Mouse (Mus musculus) limb, embryonic 11.5 days (tissue): ENCODE results near the gene Pakap. TPM values are rescaled to one million over a fixed set of nuclear protein-coding genes. Genes with fewer than 3 reads are reported as not detected.

ENCODE experiments used
- ATAC-seq: fragments of 200-750 bp; cut with Nextera tagmentation; 2 replicates; pipeline ENCODE4 v1.8.0; 2017; ENCODE audit warnings: low read depth; ENCODE audit not compliant: insufficient number of reproducible peaks, low FRiP score, low TSS enrichment
- DNase-seq: peaks from one replicate; pipeline ENCODE4 v3.0.0-alpha.2; 2015; ENCODE audit warnings: low spot score
- H3K27ac ChIP-seq: fragments of 300-500 bp; sonication (generic); replicated peaks from 2 replicates; pipeline ENCODE4 v1.5.1; 2014; ENCODE audit warnings: low read depth, mild to moderate bottlenecking, low read length
- H3K27me3 ChIP-seq: fragments of 300-500 bp; sonication (generic); 2 replicates; pipeline ENCODE4 v1.6.1; 2014; ENCODE audit warnings: mild to moderate bottlenecking, low read length, mixed read lengths; ENCODE audit not compliant: control insufficient read depth, insufficient read depth
- H3K36me3 ChIP-seq: fragments of 300-500 bp; sonication (generic); 2 replicates; pipeline ENCODE4 v1.6.1; 2014; ENCODE audit warnings: mild to moderate bottlenecking, low read length, moderate library complexity, mixed read lengths; ENCODE audit not compliant: control insufficient read depth, insufficient read depth
- H3K4me1 ChIP-seq: fragments of 300-500 bp; sonication (generic); 2 replicates; pipeline ENCODE4 v1.6.1; 2014; ENCODE audit warnings: low read length, mixed read lengths; ENCODE audit not compliant: control insufficient read depth, insufficient read depth
- H3K4me2 ChIP-seq: fragments of 300-500 bp; sonication (generic); 2 replicates; pipeline ENCODE4 v1.6.1; 2014; ENCODE audit warnings: low read depth, mild to moderate bottlenecking, moderate library complexity; ENCODE audit not compliant: severe bottlenecking
- H3K4me3 ChIP-seq: fragments of 300-500 bp; sonication (generic); 2 replicates; pipeline ENCODE4 v1.5.1; 2014; ENCODE audit warnings: low read depth, low read length
- H3K9ac ChIP-seq: fragments of 300-500 bp; sonication (generic); 2 replicates; pipeline ENCODE4 v1.6.1; 2014; ENCODE audit warnings: mild to moderate bottlenecking, low read length
- H3K9me3 ChIP-seq: fragments of 300-500 bp; sonication (generic); 2 replicates; pipeline ENCODE4 v1.6.1; 2016; ENCODE audit warnings: low read length; ENCODE audit not compliant: control insufficient read depth
- WGBS: fragments of 180-500 bp; shearing (Covaris S2); extraction: QIAGEN DNeasy Blood & Tissue Kit; methylation state at CpG from one replicate; pipeline ENCODE4 v1.1.7; 2014; 5-methylcytosine and 5-hydroxymethylcytosine counted together
- polyA plus RNA-seq: library from polyadenylated mRNA; unstranded; fragments of >200 nt; fragmentation: Nextera tagmentation; extraction: Ambion mirVana; gene quantifications from 2 replicates; pipeline ENCODE4 v1.2.1, GENCODE M21; 2014

The Pakap gene
- polyA plus RNA-seq, 1 experiment from 2014 or later = 32.6 TPM

GRCm38 (mm10) chr4:57832318-57832717 is 264.3 kb downstream of the Pakap start:
- Histone ChIP-seq H3K9ac (no peak overlapping the region), H3K36me3 (no peaks in the 10 kb centered on the region), H3K27ac (0 out of 2 replicates have a peak overlapping the region, but pooled peaks have one; percentile 52), H3K27me3 (no peaks in the 10 kb centered on the region), H3K9me3 (no peaks in the 10 kb centered on the region), H3K4me1 (peaks cover 21% of the 10 kb centered on the region), H3K4me3 (no peak overlapping the region), H3K4me2 (no peak overlapping the region)
- ATAC-seq (no peak), DNase-seq (peak; percentile 46)
- 25% methylated on average over 7 of the region's 7 CpGs for WGBS

GRCm38 (mm10) chr4:57833060-57833459 is 265.1 kb downstream of the Pakap start:
- Histone ChIP-seq H3K36me3 (no peaks in the 10 kb centered on the region), H3K4me1 (peaks cover 21% of the 10 kb centered on the region), H3K4me3 (no peak overlapping the region), H3K9me3 (no peaks in the 10 kb centered on the region), H3K4me2 (no peak overlapping the region), H3K9ac (no peak overlapping the region), H3K27ac (0 out of 2 replicates have a peak overlapping the region, but pooled peaks have one; percentile 52), H3K27me3 (no peaks in the 10 kb centered on the region)
- ATAC-seq (no peak), DNase-seq (no peak)
- 63% methylated on average over 4 of the region's 4 CpGs for WGBS

- ATAC-seq (no peak), DNase-seq (no peak)
- Histone ChIP-seq H3K27me3 (no peaks in the 10 kb centered on the region), H3K4me2 (no peak overlapping the region), H3K27ac (no peak overlapping the region), H3K4me1 (peaks cover 21% of the 10 kb centered on the region), H3K4me3 (no peak overlapping the region), H3K36me3 (no peaks in the 10 kb centered on the region), H3K9ac (no peak overlapping the region), H3K9me3 (no peaks in the 10 kb centered on the region)
- WGBS = 55% methylated on average over 4 of the region's 4 CpGs
Measured at GRCm38 (mm10) chr4:57834141-57834540, 266.2 kb downstream of the Pakap start.

GRCm38 (mm10) chr4:57837089-57837488 is 269.1 kb downstream of the Pakap start:
- no peak overlapping the region for H3K4me3 ChIP-seq
- no peak overlapping the region for H3K4me2 ChIP-seq
- no peak overlapping the region for H3K9ac ChIP-seq
- WGBS = 41% methylated on average over 9 of the region's 9 CpGs
- no peaks in the 10 kb centered on the region for H3K9me3 ChIP-seq
- no peaks in the 10 kb centered on the region for H3K36me3 ChIP-seq
- ATAC-seq (no peak), DNase-seq (no peak)
- no peaks in the 10 kb centered on the region for H3K27me3 ChIP-seq
- no peak overlapping the region for H3K27ac ChIP-seq
- peaks cover 16% of the 10 kb centered on the region for H3K4me1 ChIP-seq

GRCm38 (mm10) chr4:57839343-57839742 is 271.4 kb downstream of the Pakap start:
- Histone ChIP-seq H3K4me2 (no peak overlapping the region), H3K4me3 (no peak overlapping the region), H3K9ac (no peak overlapping the region), H3K27me3 (no peaks in the 10 kb centered on the region), H3K27ac (no peak overlapping the region), H3K9me3 (no peaks in the 10 kb centered on the region), H3K4me1 (peaks cover under 1% of the 10 kb centered on the region; the same call in 1 of the 2 replicates), H3K36me3 (no peaks in the 10 kb centered on the region)
- DNase-seq (no peak), ATAC-seq (no peak)
- 86% methylated on average over 4 of the region's 4 CpGs for WGBS

- Histone ChIP-seq H3K36me3 (no peaks in the 10 kb centered on the region), H3K27me3 (no peaks in the 10 kb centered on the region), H3K4me3 (no peak overlapping the region), H3K4me2 (no peak overlapping the region), H3K4me1 (peaks cover 17% of the 10 kb centered on the region), H3K27ac (no peak overlapping the region), H3K9ac (no peak overlapping the region), H3K9me3 (no peaks in the 10 kb centered on the region)
- DNase-seq (no peak), ATAC-seq (no peak)
- whole genome bisulfite sequencing = 70% methylated on average over 1 of the region's 1 CpGs
Measured at GRCm38 (mm10) chr4:57841911-57842310, 273.9 kb downstream of the Pakap start.

GRCm38 (mm10) chr4:57842472-57843305 is 274.7 kb downstream of the Pakap start:
- WGBS = 82% methylated on average over 11 of the region's 11 CpGs
- Histone ChIP-seq H3K9ac (no peak overlapping the region), H3K4me2 (no peak overlapping the region), H3K27ac (no peak overlapping the region), H3K4me3 (no peak overlapping the region), H3K36me3 (no peaks in the 10 kb centered on the region), H3K4me1 (peaks cover 24% of the 10 kb centered on the region), H3K9me3 (no peaks in the 10 kb centered on the region), H3K27me3 (no peaks in the 10 kb centered on the region)
- DNase-seq = no peak
- ATAC-seq = no peak

GRCm38 (mm10) chr4:57845031-57845431 is 277.1 kb downstream of the Pakap start:
- DNase-seq (peak; percentile 83), ATAC-seq (peak; percentile 44; the same call in 1 of the 2 replicates)
- 2% methylated on average over 10 of the region's 10 CpGs for WGBS
- Histone ChIP-seq H3K9ac (peak overlapping the region; percentile 68), H3K9me3 (no peaks in the 10 kb centered on the region), H3K36me3 (no peaks in the 10 kb centered on the region), H3K4me1 (peaks cover 32% of the 10 kb centered on the region), H3K4me3 (peak overlapping the region; percentile 34), H3K27ac (peak overlapping the region; percentile 97), H3K27me3 (no peaks in the 10 kb centered on the region), H3K4me2 (peak overlapping the region; percentile 66)
